In genomic region chr2:32495185-32495726, GRCm38 (mm10) we compare ENCODE assay signal across 8 mouse cellular contexts. TPM values are rescaled to one million over a fixed set of nuclear protein-coding genes. Genes with fewer than 3 reads are reported as not detected.
A peak's percentile ranks its signal among the peaks of the same experiment; 100 is the strongest.
DNase-seq lines count a peak whose midpoint lies in the region; ATAC-seq lines count a peak whose summit lies in the region.

No protein-coding gene starts in this region.

- 67% methylated on average over 20 of the region's 20 CpGs for WGBS in kidney, embryonic 16.5 days
- WGBS in midbrain, embryonic 13.5 days, result 89% methylated on average over 20 of the region's 20 CpGs
- WGBS in hindbrain, embryonic 13.5 days, result 81% methylated on average over 20 of the region's 20 CpGs

- H3K36me3 ChIP-seq in kidney, embryonic 16.5 days (ENCODE audit: insufficient read depth, low read length), result no peaks in the 10 kb centered on the region
- H3K36me3 ChIP-seq in midbrain, embryonic 13.5 days, result no peaks in the 10 kb centered on the region
- no peaks in the 10 kb centered on the region for H3K36me3 ChIP-seq in hindbrain, embryonic 13.5 days

- H3K4me3 ChIP-seq in brown adipose tissue, adult 24 weeks (ENCODE audit: insufficient read depth, low read depth, low read length), result peak overlapping the region; percentile 22; the same call in 1 of the 2 replicates
- H3K4me3 ChIP-seq in kidney, embryonic 16.5 days (ENCODE audit: low read length), result no peak overlapping the region
- no peak overlapping the region for H3K4me3 ChIP-seq in midbrain, embryonic 13.5 days (replicated peaks)
- no peak overlapping the region for H3K4me3 ChIP-seq in hindbrain, embryonic 13.5 days

- H3K4me2 ChIP-seq in kidney, embryonic 16.5 days (replicated peaks; ENCODE audit: low read depth, low read length), result no peak overlapping the region
- H3K4me2 ChIP-seq in midbrain, embryonic 13.5 days (replicated peaks), result no peak overlapping the region
- no peak overlapping the region for H3K4me2 ChIP-seq in hindbrain, embryonic 13.5 days

- peak; percentile 95 for DNase-seq in CD4-positive, CD25-positive, alpha-beta regulatory T cell, adult 2 months (ENCODE audit: low read depth, low spot score)
- peak; percentile 77 to 83 for DNase-seq in lung, postnatal 4 days
- no peak for DNase-seq in left cerebral cortex, adult 8-10 months (ENCODE audit: low spot score in 2 of 2)
- DNase-seq in yolk sac, embryonic 10.5 days (ENCODE audit: low spot score), result no peak

- peaks cover 9% of the 10 kb centered on the region for H3K4me1 ChIP-seq in brown adipose tissue, adult 24 weeks (ENCODE audit: control insufficient read depth, insufficient read depth, insufficient read length, low read length)
- 0 out of 2 replicates have a peak, but pooled peaks cover 4% of the 10 kb centered on the region for H3K4me1 ChIP-seq in kidney, embryonic 16.5 days (ENCODE audit: insufficient read depth, low read length)
- no peaks in the 10 kb centered on the region for H3K4me1 ChIP-seq in midbrain, embryonic 13.5 days (replicated peaks)
- H3K4me1 ChIP-seq in hindbrain, embryonic 13.5 days (replicated peaks), result no peaks in the 10 kb centered on the region

- 0 out of 2 replicates have a peak overlapping the region, but pooled peaks have one; percentile 4 for H3K9ac ChIP-seq in kidney, embryonic 16.5 days (replicated peaks; ENCODE audit: low read length)
- H3K9ac ChIP-seq in midbrain, embryonic 13.5 days (replicated peaks), result no peak overlapping the region
- no peak overlapping the region for H3K9ac ChIP-seq in hindbrain, embryonic 13.5 days

- H3K27ac ChIP-seq in brown adipose tissue, adult 24 weeks (replicated peaks; ENCODE audit: low read depth, low read length), result peak overlapping the region; percentile 60
- H3K27ac ChIP-seq in kidney, embryonic 16.5 days (ENCODE audit: low read length), result peak overlapping the region; percentile 64
- no peak overlapping the region for H3K27ac ChIP-seq in midbrain, embryonic 13.5 days
- H3K27ac ChIP-seq in hindbrain, embryonic 13.5 days, result no peak overlapping the region

- H3K27me3 ChIP-seq in kidney, embryonic 16.5 days (ENCODE audit: insufficient read depth, low read length), result no peaks in the 10 kb centered on the region
- H3K27me3 ChIP-seq in midbrain, embryonic 13.5 days, result no peaks in the 10 kb centered on the region
- H3K27me3 ChIP-seq in hindbrain, embryonic 13.5 days, result no peaks in the 10 kb centered on the region

- ATAC-seq in kidney, embryonic 16.5 days (ENCODE audit: low FRiP score, low TSS enrichment), result no peak
- no peak for ATAC-seq in midbrain, embryonic 13.5 days
- ATAC-seq in hindbrain, embryonic 13.5 days (ENCODE audit: low FRiP score), result no peak

- H3K9me3 ChIP-seq in kidney, embryonic 16.5 days (ENCODE audit: low read length), result peaks cover 6% of the 10 kb centered on the region; the same call in 1 of the 2 replicates
- H3K9me3 ChIP-seq in midbrain, embryonic 13.5 days, result no peaks in the 10 kb centered on the region
- H3K9me3 ChIP-seq in hindbrain, embryonic 13.5 days, result peaks cover 4% of the 10 kb centered on the region

RNA-seq across cellular contexts. Expression of gene Fam102a, which starts 39.9 kb away (rescaled TPM):
- 6.3 and 15.4 TPM in 2 replicates for polyA plus RNA-seq in brown adipose tissue, adult 24 weeks (2012; ENCODE audit: insufficient read depth, insufficient read length, missing spikeins)
- 13.3 and 15.0 TPM in 2 replicates for polyA plus RNA-seq in kidney, embryonic 16.5 days (2015; fragmentation: Nextera tagmentation; extraction: Ambion mirVana)
- 10 to 100 TPM; 69.0 to 78.6 (median 70.5) TPM for total RNA-seq in left cerebral cortex, adult 8-10 months (2022)
- 5.6 and 7.3 TPM in 2 replicates for polyA plus RNA-seq in midbrain, embryonic 13.5 days (2015; fragmentation: Nextera tagmentation; extraction: Ambion mirVana)
- 7.0 and 7.1 TPM in 2 replicates for polyA plus RNA-seq in hindbrain, embryonic 13.5 days (2015; fragmentation: Nextera tagmentation; extraction: Ambion mirVana)

RNA-seq across cellular contexts. Expression of gene Slc25a25, which starts 44.0 kb away (rescaled TPM):
- polyA plus RNA-seq in brown adipose tissue, adult 24 weeks (2012; ENCODE audit: insufficient read depth, insufficient read length, missing spikeins), result 9.2 and 11.0 TPM in 2 replicates
- 21.2 and 21.9 TPM in 2 replicates for polyA plus RNA-seq in kidney, embryonic 16.5 days (2015; fragmentation: Nextera tagmentation; extraction: Ambion mirVana)
- 10 to 100 TPM; 56.5 to 66.1 (median 60.9) TPM for total RNA-seq in left cerebral cortex, adult 8-10 months (2022)
- 45.4 and 50.1 TPM in 2 replicates for polyA plus RNA-seq in midbrain, embryonic 13.5 days (2015; fragmentation: Nextera tagmentation; extraction: Ambion mirVana)
- polyA plus RNA-seq in hindbrain, embryonic 13.5 days (2015; fragmentation: Nextera tagmentation; extraction: Ambion mirVana), result 46.2 and 50.1 TPM in 2 replicates

RNA-seq across cellular contexts. Expression of gene Naif1, which starts 45.0 kb away (rescaled TPM):
- polyA plus RNA-seq in brown adipose tissue, adult 24 weeks (2012; ENCODE audit: insufficient read depth, insufficient read length, missing spikeins), result 1.8 and 2.1 TPM in 2 replicates
- polyA plus RNA-seq in kidney, embryonic 16.5 days (2015; fragmentation: Nextera tagmentation; extraction: Ambion mirVana), result 7.3 and 8.2 TPM in 2 replicates
- 1 to 10 TPM; 3.8 to 4.1 (median 3.9) TPM for total RNA-seq in left cerebral cortex, adult 8-10 months (2022)
- polyA plus RNA-seq in midbrain, embryonic 13.5 days (2015; fragmentation: Nextera tagmentation; extraction: Ambion mirVana), result 5.1 and 6.1 TPM in 2 replicates
- 5.1 and 5.9 TPM in 2 replicates for polyA plus RNA-seq in hindbrain, embryonic 13.5 days (2015; fragmentation: Nextera tagmentation; extraction: Ambion mirVana)

Comparison
In these comparisons a context has a peak if more than half of its experiments do, and no peak if none do; other contexts are left out.
1. DNase-seq: peak in CD4-positive, CD25-positive, alpha-beta regulatory T cell, adult 2 months (single experiment) and lung, postnatal 4 days (2 of 2); none in left cerebral cortex, adult 8-10 months (0 of 2) and yolk sac, embryonic 10.5 days (single experiment).
2. H3K27ac ChIP-seq: peak in brown adipose tissue, adult 24 weeks (single experiment) and kidney, embryonic 16.5 days (single experiment); none in midbrain, embryonic 13.5 days (single experiment) and hindbrain, embryonic 13.5 days (single experiment).